Mouse (Mus musculus) cerebellum, adult 9-11 months (tissue): ENCODE data around the gene Ccdc191.

ENCODE experiments used
- DNase-seq: peaks from one replicate; pipeline ENCODE4 v3.0.0; 2022

Gene Ccdc191

DNA sequence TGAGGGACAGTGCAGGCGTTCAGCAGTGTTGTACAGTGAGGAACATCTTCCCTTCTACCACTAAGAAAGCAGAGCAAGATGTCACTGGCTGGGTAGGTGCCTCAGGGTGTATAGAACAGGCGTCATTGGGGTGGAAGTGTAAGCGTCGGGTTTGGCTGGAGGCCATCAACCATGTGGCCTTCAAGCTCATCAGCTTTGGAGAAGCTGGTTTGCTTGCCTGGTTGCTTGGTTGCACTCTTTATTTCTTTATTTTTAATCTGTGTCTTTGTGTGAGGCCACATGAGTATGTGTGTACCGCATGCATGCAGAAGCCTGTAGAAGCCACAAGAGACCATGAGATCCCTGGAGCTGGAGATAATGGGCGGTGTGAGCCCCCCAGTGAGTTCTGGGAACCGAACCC lies 42.7 kb downstream of the Ccdc191 start:
- DNase-seq, result no peak

DNA sequence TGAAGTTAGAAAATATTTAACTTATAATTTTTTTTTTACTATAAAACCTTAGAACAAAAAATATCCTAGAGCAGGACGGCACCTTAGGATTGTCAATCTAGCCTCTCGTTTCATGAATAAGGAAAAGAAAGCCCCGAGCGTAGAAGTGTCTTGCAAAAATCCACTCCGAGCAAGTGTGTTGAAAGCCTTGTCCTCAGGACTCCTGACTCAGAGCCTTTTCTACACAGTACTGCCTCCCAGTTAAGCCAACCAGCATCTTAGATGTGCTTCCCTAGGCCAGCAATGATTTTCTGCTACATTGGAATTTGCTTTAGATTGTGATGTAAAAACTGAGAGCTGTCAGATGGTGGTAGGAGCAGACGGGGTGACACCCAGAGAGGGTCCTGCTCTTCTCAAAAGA lies 43.4 kb downstream of the Ccdc191 start:
- no peak for DNase-seq

DNA sequence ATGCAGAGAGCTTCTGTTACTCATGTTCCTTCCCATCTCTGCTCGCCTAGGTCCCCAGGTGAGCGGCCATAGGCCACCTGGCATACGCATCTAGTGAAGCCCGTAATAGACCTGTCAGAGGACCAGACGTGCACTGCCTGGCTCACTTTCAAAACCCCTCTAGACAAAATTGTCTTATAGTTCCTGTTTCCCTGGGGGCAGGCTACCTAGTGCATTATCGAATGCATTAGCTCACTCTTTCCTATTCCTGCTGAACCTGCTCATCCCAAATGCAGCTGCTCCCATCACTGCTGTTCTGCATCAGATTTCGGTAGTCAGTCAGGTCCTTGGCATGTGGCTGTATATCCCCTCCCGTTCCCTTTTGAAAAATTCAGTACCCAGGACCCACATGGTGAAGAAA lies 45.3 kb downstream of the Ccdc191 start:
- no peak for DNase-seq

DNA sequence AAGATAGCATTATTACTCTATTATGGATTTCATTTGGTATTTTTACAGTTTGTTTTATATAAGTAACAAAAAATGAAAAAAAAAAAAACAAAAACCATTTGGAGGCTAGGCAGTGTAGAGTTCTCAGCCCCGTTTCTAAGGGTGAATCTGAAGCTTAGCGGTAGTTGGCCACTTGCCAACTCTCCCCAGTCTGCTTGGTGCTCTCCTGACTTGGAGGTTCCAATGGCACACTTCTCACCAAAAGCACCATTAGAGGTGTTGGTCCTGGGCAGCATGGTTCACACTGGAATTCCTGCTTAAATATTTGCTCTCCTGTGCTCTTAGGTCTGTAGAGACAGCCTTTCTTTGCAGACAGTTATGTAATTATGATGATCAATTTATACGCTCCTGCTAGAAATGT lies 45.8 kb downstream of the Ccdc191 start:
- peak; percentile 9 for DNase-seq

DNA sequence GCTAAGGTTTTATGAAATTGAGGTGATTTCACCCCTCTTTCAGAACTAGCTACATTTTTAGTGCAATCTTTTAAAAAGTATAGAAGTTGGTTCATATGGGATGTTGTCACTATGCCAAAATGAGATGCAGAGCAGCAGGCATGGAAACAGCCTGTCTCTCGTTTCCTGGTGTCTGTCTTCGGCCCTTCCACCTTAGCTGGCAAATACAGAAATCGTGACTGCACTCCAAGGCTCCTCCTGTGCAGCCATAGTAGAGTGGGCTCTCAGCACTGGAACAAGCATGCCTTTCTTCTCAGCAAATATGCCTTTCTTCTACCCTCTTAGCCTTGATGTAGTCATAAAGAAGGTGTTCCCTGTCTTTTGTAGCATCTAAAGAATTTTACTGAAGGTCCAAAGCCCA lies 46.3 kb downstream of the Ccdc191 start:
- DNase-seq, result no peak

DNA sequence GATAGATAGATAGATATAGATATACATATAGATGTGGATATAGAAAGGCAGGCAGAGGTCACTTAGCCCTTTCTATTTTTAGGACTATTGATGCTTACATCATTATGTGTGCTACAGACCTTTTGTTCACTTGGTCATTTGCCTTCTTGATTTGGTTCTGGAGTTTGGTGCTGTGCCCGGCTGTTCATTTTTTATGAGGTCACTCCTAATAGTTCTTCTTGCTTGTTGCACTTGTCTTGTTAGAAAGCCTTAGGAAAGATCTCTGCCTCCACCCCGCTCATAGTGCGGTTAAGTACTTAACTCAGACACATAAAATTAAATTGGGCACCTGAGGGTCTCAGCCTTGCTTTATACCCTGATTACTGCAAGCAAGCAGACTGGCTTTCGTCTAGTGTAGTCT lies 51.2 kb downstream of the Ccdc191 start:
- DNase-seq, result no peak

DNA sequence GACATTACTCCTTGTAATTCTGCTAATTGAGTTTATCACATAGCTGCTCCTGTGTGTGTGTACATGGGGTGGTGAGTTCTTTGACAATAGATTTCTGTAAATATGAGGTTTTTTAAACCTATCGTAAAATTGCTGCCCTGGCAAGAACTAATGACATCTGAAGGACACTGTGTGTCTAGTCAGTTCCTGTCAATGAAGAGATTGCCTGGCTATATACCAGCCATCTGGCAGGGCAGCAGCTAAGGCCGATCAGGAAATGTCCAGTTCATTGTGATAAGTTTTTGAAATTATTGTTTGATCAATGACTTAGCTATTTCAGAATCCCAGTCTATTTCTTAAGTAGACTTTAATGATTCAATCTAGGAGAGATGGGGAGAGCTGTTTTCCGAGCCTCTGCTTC lies 55.8 kb downstream of the Ccdc191 start:
- DNase-seq, result no peak

DNA sequence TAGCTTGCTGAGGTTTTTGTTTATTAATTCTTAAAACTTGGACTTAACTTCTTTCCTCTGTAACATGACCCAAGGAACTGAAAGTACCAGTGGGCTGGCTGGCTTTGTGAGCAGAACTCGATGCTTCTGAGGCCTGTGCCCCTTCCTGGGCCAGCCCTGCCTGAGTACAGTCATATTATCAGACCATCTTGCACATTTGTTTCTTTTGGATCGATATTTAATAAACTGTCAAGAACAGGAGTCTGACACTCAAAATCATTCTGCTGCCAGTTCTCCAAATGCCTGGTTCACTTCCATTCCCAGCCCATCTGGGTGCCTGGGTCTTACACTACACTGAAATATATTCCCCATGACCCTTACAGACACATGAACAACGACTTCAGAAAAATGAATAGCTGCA lies 56.3 kb downstream of the Ccdc191 start:
- DNase-seq, result no peak

DNA sequence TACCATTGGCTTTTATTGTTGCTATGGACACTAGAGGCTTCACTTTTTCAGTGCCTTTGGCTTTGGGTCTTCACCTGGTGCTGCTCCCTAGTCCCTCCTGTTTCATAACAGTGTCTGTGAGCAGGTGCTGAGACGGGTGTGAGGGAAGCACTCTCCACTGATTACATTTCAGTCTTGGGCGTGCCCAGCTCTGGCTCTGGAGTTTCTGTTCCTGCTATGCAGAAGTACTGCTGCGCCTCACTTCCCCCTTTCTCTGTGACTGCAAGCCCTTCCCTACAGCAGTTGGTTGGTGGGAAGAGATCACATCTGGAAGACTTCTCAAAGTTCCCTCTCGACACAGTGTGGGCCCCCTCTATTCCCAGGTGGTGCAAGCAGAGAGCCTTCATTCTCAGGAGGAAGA lies 62.0 kb downstream of the Ccdc191 start:
- DNase-seq, result no peak

DNA sequence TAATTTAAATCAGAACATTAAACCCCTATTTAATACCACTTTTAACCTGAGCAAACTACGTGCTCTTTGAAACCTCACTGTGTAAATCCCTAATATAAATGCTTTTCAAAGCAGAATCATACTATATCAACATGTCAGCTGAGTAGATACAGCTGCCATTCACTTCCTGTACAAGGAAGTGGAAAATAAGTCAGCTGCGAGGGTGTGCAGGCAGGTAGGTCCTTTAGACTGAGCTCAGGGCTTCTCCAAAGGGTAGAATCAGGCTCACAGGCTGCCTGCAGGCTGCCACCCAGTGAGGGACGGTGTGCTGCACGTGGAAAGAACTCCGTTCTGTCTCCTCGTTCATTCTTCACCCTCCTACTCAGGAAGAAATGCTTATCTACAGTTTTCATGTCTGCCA lies 65.3 kb downstream of the Ccdc191 start:
- no peak for DNase-seq

DNA sequence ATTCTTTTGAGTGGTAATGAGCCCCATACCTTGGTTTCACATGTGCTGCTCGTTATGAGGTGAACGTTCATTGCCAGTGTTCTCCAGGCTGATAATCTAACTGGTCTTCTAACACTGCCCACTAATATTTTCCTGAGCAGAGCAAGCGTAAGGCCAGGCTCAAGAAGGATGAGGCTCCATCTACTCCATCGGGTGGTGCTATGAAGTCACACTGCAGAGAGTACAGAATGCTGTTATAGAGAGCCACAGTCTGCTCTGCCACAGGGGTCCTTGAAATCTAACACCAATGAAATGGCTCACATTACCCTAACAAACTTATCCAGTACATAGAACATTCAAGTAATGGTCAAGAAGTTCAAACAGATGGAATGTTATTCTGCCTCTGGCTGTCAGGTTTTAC lies 68.4 kb downstream of the Ccdc191 start:
- no peak for DNase-seq

DNA sequence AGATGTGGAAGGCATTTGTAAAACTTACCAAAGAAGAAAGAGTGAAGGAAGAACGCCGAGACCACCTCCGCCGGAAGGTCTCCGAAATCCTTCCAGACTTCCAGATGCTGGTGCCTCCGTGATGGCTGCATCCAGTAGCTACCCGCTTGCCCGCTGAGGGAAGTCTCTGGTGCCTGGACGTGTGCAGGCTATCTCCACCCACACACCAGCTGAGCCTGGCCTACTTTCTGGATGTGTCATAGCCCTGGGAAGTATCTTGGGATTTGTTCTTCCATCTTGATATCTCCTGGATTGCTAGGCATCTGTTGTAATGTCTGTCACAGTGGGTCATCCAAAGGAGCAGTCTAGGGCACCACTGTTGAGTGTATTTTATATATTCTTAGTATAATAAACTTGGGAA lies 73.7 kb downstream of the Ccdc191 start:
- no peak for DNase-seq

DNA sequence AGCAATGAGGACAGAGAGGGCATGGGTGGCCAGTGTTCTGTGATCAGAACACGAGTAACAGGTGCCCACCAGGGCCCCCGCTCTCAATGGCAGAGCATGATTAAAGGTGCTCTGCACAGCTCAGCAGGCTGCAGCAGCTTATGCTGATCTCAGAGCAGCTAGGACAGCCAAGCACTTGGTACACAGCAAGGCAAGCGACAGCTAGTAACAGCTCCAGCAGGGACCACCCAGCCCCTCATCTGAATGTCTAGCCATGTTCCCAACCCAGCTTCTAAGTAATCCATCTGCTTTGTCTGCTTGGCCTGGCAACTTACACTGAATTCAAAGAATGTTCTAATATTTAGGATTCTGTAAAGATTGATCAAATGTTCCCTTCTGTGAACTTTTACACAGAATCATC lies 74.2 kb downstream of the Ccdc191 start:
- DNase-seq, result no peak

DNA sequence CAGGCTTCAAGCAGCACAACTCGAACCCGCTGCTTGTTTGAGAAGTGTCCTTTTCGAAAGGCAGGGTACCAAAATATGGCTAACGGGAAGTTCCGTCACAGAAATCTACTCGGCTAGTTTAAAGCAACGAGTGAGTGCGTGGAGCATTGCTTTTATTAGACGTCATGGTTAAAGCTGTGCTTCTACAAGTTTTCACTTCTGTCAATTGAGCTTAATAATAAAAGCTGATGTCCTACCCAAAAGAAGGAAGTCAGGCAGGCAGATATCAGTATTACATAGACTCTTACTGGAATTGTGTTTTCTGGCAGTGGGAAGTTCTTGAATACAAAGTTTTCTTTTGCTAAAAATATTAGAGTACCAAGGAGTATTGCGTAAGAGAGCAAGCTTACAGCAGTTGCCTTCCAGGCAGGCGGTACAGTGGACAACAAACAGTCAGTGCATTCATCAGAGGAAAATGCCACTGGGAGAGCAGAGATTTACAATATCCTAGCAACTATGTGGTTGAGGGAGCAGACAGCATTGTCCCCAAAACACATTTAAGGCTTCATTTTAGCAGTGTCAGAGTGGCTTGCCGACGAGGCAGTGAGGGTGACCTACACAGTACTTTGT lies 76.3 kb downstream of the Ccdc191 start:
- peak; percentile 7 for DNase-seq

DNA sequence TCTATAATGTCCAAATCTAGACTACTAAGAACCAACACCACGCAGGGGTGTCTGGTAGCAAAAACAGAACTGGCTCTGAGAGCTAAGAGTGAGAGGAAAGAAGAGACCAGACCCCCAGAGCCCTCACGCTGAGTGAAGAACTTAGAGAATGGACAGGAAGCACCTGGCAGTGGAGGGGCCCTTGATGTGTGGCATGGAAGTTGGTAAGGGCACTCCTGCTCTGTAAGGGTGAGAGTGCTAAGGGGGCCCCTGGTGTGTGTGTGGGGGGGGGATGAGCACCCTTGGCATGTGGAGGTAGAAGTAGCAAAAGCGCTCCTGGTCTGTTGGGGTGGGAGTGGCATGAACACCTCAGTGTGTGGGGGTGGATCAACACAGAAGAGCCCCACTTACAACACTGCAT lies 80.8 kb downstream of the Ccdc191 start:
- no peak for DNase-seq

DNA sequence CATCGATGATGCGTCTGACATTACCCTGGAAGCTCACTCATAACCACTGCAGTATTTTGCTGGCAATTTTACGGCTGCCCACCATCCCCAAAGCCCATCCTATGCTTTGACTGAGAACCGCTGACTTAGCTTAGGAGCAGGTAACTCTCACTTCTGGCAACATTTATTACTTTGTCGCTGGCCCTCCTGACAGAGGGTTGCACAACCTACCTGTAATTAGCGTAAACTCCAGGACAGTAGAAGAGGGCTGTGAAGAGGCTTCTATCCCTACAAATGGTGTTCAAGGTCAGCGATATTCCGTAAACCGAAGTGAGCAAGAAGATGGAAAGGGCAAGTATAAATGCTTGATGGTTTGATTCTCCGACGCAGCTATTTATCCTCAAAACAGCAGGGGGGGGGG lies 81.6 kb downstream of the Ccdc191 start:
- no peak for DNase-seq

DNA sequence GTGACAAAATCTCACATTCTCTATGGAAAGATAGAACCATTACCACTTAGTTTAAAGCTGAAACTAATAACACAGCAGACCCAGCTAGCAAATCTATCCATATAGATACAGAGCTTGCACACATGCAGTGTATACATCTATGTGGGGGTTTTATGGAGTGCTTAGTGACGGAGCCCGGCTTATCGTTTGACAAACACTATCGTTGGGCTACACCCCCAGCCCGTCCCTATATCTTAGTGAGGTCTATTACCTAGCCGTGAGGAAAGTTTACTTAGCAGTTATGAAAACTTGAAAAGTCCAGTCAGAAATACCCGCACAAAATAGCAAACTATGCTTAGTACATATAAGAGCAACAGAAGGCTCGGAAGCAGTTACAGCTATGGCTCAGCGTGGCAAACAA lies 82.1 kb downstream of the Ccdc191 start:
- no peak for DNase-seq

DNA sequence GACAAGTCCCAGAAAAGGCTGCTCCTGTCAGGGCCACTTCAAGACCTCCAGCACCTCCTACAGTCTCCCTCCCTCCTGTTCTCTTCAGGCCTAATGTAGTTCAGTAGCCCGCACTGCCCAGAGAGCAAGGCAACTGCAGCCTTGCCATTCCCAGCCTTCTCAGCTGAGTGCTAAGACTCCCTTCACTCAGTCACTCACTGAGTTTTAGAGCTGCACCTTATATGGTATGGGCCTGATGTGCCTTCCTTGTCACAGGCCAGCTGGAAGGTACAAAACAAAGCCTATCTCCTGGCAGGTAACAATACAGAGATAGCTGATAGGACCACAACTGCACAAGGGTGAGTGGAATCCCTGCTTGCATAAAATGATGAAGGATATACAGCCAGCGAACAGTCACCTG lies 82.8 kb downstream of the Ccdc191 start:
- no peak for DNase-seq

DNA sequence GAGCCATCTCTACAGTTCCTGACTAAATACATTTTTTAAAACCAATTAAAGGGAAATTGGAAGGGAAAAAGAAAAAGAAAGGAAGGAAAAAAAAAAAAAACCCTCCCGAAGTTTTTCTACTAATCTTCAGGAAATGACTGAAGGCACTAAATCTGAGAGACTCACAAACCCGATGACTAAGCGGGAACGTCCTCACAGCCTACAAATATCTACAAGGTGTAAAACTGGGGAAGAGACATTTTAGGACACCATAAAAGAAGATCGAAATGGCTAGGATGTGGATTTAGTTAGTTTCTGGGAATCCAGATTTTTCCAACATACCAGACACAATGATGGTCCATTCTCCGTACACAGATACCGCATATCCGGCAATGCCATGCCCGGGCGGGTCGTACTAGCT lies 83.5 kb downstream of the Ccdc191 start:
- DNase-seq, result no peak

DNA sequence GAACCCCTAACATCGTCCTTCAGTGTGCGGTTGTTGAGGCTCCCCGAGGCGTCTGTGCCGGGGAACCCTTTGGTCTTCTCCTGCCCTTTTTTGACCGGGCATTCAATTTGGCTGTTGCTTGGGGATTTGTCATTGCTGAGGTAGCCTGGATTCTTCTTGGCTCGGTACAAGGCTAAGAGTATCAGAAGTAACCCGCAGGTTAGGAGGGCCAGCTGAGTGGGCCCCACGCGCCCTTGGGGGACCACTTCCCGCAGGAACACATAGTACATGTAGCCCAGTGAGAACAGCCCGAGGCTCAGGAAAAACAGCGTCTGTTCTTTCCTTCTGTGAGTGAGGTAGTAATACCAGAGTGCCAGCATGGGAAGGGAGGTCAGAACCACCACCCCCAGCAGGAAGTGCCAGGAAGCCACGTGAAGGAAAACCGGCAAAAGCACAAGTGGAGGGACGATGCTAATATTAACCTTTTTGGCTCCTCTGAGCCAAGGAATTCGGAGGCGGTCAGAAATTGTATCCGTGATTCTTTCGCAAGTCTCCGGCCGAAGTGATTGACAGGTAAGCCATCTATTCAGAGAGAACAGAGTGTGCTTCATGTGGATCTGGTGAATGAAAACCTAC lies 84.1 kb downstream of the Ccdc191 start:
- no peak for DNase-seq

DNA sequence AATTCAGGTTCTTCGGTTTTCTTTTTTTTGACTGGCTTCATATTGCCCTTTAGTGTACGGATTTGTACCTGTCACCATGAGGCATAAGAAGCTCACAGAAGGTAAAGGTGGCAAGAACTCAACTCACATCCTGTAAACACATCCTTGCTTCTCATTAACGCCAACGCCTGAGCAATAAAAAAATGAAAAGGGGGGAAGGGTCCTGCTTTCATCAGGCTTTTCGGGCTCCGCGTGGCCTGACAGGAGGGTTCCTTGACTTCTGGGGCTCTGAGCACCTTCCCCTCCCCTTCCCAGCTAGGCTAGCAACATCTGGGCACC lies 89.4 kb downstream of the Ccdc191 start:
- no peak for DNase-seq

DNA sequence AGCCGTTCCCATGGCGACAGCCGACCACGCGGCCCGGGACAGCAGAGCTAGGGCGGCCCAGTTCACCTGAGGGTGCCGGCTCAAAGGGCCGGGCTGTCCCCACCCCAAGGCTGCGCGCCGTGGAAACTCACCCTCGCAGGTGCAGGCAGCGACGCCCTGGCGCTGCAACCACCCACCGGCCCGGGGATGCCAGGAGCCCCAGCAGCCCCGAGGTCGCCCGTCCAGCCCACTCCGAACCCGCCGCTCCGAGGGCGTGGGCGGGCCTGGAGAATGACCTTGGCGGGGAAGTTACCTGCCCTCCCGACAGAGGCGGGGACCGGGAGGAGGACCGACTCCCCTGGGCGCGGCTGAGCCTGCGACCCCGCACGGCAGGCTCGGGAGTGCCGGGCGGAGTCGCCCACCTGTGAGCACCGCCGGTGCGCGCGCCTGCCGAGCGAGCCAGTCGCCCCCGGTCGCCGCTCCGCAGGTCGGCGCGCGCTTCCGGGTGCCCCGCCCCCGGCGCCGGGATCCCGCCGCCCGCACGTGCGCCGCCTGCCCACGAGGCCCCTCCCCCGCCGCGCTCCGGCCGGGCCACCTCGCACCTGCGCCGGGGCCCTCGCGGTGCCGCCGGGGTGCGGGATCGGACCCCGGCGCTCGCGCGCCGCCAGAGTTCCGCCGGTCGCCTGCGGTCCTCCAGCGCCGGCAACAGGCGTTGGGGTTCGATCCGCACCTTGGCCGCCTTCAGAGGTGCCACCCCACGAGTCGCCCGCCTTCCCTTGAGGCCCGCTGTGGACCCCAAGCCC lies 89.9 kb downstream of the Ccdc191 start, which contains the start of gene Zdhhc23:
Zdhhc23 (minus strand) TSS at position 464 of the 782 bp plus-strand sequence.
- DNase-seq, result peak; percentile 22

DNA sequence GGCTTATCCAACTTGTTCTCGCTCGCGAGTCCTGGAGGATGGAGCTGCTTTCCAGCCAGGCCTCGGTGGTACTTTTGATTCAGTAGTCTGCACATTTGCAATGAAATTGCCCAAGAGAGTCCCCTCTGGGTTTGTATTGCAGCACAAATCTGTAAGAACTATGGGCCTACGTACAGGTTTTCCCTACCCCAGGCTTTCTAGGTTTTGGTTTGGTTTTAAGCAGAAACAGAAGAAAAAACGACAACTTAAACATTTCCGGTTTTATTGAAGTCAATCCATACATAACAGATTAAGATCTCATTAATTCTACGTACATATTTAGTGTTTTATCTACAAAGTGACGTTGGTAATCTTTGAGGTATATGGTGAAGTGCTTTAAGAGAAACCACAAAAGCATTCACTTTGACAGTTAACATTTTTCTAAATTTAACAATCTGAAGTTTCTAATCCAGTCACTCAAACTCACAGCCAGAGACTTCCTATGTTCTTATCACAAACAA lies 90.6 kb downstream of the Ccdc191 start:
- no peak for DNase-seq

DNA sequence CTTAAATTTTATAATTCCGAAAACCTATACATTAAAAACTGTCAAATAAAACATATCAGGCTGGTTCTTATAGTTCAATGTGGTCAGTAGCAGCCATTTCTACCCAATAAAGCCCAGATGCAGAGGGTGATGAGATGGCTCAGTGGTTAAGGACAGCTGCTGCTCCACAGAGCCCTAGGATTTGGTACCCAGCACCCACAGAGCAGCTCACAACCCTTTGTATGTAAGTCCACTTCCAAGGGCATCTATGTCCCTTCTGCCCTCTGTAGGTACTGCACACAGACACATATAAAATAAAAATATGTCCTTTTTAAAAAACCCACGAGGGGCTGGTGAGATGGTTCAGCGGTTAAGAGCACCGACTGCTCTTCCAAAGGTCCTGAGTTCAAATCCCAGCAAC lies 96.7 kb downstream of the Ccdc191 start:
- no peak for DNase-seq

DNA sequence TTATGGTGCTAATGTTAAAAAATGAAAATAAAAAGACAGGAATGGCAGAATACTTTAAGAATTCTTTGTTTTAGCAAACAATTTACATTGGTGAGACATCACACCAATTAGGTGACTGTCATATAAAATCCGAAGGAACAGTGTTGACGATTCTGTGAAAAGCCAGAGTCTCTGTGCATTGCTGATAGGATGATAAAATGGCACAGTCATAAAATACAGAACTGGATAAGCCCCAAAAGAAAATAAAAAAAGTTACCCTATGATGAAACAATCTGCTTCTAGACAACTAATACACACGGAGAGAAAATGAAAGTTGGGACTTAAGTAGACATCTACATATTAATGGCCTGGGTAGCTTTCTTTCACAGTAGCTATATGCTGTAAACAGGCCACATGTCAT lies 105.0 kb downstream of the Ccdc191 start:
- no peak for DNase-seq
